Comparison of ENCODE assay signal across 28 mouse cellular contexts in genomic region chr15:98094905-98095304, GRCm38 (mm10).
"Had no signal": no experiment of that assay in that cellular context is flagged by ENCODE, and none has a peak within 500 bp of the region (broad histone marks: within the 10 kb centered on the region; RNA-seq: fewer than 3 reads in every experiment).

No protein-coding gene starts in this region.

- H3K27ac ChIP-seq: left cerebral cortex, adult 2 months; limb, embryonic 10.5 days; limb, embryonic 12.5 days; limb, embryonic 13.5 days; limb, embryonic 15.5 days; liver, embryonic 12.5 days; liver, embryonic 13.5 days; liver, embryonic 14.5 days; liver, embryonic 15.5 days; lung, embryonic 15.5 days; macrophage; midbrain, embryonic 10.5 days; midbrain, embryonic 12.5 days; midbrain, embryonic 13.5 days; midbrain, embryonic 15.5 days had no signal

- H3K36me3 ChIP-seq: limb, embryonic 13.5 days; limb, embryonic 15.5 days; lung, embryonic 15.5 days; midbrain, embryonic 10.5 days; midbrain, embryonic 12.5 days; midbrain, embryonic 13.5 days; midbrain, embryonic 15.5 days had no signal

- DNase-seq: left cerebral cortex, postnatal 4 days; liver; liver, embryonic 13.5 days; liver, postnatal 0 days; lung, adult 18-20 months; lung, adult 2 months; lung, embryonic 14.5 days; lung, postnatal 10 days; lung, postnatal 14 days; lung, postnatal 36 days; lung, postnatal 4 days; midbrain, embryonic 14.5 days had no signal

- H3K27me3 ChIP-seq: limb, embryonic 12.5 days; limb, embryonic 13.5 days; limb, embryonic 15.5 days; liver, embryonic 12.5 days; liver, embryonic 13.5 days; liver, embryonic 15.5 days; lung, embryonic 15.5 days; megakaryocyte, embryonic 14.5 days; midbrain, embryonic 12.5 days; midbrain, embryonic 13.5 days; midbrain, embryonic 15.5 days had no signal

- H3K4me3 ChIP-seq: left cerebral cortex, adult 2 months; limb, embryonic 10.5 days; limb, embryonic 12.5 days; limb, embryonic 13.5 days; limb, embryonic 15.5 days; liver, embryonic 13.5 days; liver, embryonic 15.5 days; lung, embryonic 15.5 days; megakaryocyte, embryonic 14.5 days; midbrain, embryonic 10.5 days; midbrain, embryonic 12.5 days; midbrain, embryonic 13.5 days; midbrain, embryonic 15.5 days; myocyte had no signal
